Mouse (Mus musculus) heart, postnatal 36 days (tissue): Measurements from ENCODE around the gene Mslnl. TPM values are rescaled to one million over a fixed set of nuclear protein-coding genes. Genes with fewer than 3 reads are reported as not detected.
A peak's percentile ranks its signal among the peaks of the same experiment; 100 is the strongest.

Experiments used
- DNase-seq, 2 experiments: peaks; one replicate each; pipeline ENCODE4 v3.0.0; 2021 to 2022
- intact Hi-C: fragments of 180-260 bp; cut with DNase I; formaldehyde crosslinking; loops from one replicate; pipeline ENCODE4 v1.15.1; 2025
- microRNA-seq, 2 experiments: library from miRNA; unstranded; fragments of <30 nt; microRNA quantifications; one replicate each; pipeline ENCODE4 v1.2.0; 2021; ENCODE audit warnings: borderline number of aligned reads in 2 of 2
- total RNA-seq, 2 experiments: library from RNA; stranded (reverse); gene quantifications; 2 replicates each; pipeline ENCODE4 v1.2.3; 2021

Gene Mslnl
- total RNA-seq, 2 experiments from 2014 or later: not detected

DNA sequence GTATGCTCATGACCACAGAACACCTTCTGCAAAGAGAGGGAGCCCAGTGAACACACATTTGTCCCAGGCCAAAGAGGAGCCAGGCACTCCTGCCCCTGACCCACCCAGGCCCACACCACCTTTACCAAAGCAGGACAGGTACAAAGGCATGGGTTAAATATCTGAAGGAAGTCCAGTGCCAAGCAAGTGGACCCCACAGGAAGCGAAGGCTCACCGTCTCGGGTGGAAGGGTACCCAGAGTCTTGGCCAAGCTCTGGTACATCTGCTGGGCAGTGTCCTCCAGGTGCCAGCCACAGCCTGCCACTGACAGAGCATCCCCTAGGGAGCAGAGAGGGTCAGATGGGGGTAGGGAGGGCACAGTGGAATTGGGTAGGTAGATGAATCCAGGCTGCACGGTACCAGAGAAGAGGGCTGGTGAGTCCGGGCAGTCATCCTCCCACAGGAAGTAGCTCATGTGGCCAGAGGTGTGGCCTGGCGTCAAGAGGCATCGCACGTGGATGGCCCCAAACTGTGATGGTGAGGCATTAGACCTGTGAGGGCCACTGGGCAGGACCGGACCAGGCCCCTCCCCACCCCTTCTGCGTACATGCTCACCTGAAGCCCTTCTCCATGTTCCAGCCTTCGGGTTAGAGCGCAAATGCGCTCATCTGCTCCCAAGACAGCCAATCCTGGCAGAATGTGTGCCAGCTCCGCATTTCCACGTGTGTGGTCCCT lies 48.2 kb downstream of the Mslnl start:
- no peak for DNase-seq
- intact Hi-C loops: no loop called here

DNA sequence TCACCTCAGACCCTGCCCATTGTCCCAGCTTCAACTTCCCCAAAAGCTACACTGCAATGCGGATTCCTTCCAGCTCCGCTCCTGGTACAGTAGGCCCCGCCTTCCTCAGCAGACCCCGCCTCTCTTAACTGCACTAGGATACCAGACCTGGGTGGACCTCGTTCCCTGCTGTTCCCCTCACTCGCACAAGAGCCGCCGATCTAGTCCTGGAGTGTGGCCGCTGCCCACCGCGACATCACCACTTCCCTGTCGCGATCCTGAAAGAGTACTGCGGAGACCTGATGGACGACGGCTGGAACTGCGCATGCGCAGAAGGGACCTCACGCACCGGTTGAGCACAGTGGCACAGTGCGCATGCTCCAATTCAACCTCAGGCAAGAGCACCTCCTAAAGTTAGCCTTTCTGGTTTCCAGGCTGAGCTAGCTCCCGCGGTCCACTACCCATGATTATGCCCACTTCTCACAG lies 49.5 kb downstream of the Mslnl start, which contains the start of gene Haghl:
Gene Haghl, minus strand, starts transcription at position 393 of the 465 bp plus-strand sequence.
- intact Hi-C loops: no loop called here
- DNase-seq: peak; percentile 93 to 98

GRCm38 (mm10) chr17:25786280-25786679 lies 50.4 kb downstream of the Mslnl start, which contains the start of gene Ccdc78:
TSS of gene Ccdc78 (plus strand) at chr17:25786580.
- intact Hi-C loops: no loop called here

GRCm38 (mm10) chr17:25786781-25787504 lies 51.1 kb downstream of the Mslnl start:
- intact Hi-C loops: no loop called here
- DNase-seq: no peak

More at GRCm38 (mm10) chr17:25786280-25786679, 50.4 kb downstream of the Mslnl start, which contains the start of gene Ccdc78:
- DNase-seq: no peak

- intact Hi-C loops: no loop called here
- no peak for DNase-seq
Observed at GRCm38 (mm10) chr17:25791320-25791842, 55.5 kb downstream of the Mslnl start.

- DNase-seq: peak; percentile 86 to 90
- intact Hi-C loops: loop anchor here (2.0 kb wide), 1 partner anchor 17 kb away; no protein-coding TSS in a partner anchor
Observed at GRCm38 (mm10) chr17:25791843-25792527, 56.1 kb downstream of the Mslnl start.

DNA sequence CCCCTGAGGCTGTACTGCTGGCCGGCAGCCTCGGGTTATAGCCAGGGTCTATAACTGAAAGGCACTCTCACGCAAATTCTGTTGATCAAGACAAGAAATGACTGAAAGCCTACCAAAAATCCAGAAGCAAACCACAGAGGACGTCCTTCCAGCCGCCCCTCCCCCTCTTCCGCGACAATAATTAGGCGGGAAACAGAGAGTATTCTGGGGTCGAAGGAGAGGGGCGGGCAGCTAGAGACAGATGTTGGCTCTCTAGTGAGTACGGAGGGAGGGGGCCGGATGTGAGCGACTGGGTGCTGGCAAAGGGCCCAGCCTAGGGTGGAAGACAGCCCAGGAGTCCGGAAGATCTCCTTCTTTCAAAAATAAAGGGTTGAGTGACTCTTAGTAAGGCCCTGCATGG lies 56.8 kb downstream of the Mslnl start, which contains the start of gene Fam173a:
Gene Fam173a, minus strand, starts transcription at position 287 of the 400 bp plus-strand sequence.
- peak; percentile 79 to 81 for DNase-seq
- intact Hi-C loops: loop anchor here (2.0 kb wide), 1 partner anchor 18 kb away; no protein-coding TSS in a partner anchor

- no peak for DNase-seq
- intact Hi-C loops: no loop called here
Observed at GRCm38 (mm10) chr17:25794197-25794596, 58.4 kb downstream of the Mslnl start.

DNA sequence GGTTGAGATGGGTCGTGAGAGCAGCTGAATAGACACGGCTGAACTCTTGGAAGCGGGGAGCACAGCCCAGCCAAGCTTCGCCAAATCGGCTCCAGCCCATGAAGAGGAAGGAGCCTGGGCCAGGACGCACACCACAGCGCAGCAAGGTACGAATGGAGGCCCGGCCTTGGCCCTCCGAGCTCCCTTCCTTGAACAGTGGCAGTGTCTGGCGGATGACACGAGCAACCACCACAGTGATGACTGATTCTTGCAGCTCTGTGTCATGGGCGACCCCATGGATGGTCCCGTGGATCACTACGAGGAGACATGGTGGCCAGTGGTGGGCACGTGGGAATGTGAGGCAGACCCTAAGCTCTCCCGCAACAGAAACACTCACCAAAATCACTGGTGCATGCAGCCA lies 59.2 kb downstream of the Mslnl start:
- intact Hi-C loops: no loop called here
- DNase-seq: no peak

DNA sequence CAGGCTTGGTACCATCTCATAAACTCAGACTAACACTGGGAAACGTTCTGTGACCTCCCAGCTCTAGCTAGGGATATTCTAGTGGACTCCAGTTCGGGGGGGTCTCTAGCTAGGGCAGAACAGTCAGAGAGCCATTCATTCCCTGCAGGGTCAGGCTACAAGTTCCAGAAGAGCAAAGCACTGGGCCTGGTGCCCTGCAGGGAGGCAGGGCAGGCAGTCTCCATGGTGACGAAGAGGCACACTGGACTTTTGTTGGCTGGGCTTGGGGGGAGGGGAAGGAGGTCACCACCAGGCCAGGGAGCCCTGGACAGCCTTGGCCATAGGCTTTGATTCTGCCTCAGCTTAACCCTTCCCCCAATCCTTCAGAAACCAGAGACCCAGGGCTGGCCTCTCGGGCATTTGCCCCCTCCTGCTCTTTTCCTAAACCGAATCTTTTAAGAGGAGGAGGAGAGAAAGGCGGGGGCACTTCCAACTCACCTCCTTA lies 59.8 kb downstream of the Mslnl start, which contains the start of gene AC134908.4:
Gene AC134908.4, minus strand, starts transcription at position 51 of the 484 bp plus-strand sequence.
- intact Hi-C loops: loop anchor here (1.0 kb wide), 1 partner anchor 22 kb away; the partner anchor contains the start of gene Narfl
- no peak for DNase-seq

DNA sequence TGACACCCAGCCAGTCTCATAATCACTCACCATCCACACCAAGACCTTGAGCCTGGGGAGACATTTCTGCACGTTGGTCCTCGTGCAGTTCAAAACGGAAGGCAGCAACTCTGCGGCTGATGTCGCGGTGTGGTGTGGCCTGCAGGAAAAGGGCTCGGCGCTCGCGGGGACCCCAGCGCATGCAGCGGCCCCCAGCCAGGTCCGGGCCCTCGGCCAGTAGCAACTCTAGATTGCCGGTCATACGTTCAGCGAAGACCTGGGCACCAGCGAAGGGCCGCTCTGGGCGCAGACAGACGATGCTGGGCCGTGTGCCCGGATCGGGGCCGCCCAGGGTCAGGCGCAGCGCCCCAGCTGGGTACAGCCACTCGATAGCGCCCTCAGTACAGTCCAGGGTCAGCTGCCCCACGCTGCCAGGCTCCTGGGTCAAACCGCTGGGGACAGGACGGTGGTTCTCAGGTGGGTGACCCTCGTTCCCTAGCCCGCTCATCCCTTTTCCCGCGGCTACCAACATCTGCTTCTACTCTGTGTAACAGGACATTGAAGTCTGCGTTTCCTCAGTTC lies 60.4 kb downstream of the Mslnl start:
- intact Hi-C loops: loop anchor here (1.0 kb wide), 1 partner anchor 23 kb away; the partner anchor contains the start of gene Narfl
- DNase-seq: peak; percentile 46 to 53

- DNase-seq: peak; percentile 85
- intact Hi-C loops: loop anchor here (1.0 kb wide), 1 partner anchor 24 kb away; the partner anchor contains the start of gene Narfl
Observed at GRCm38 (mm10) chr17:25796951-25797369, 61.1 kb downstream of the Mslnl start, which contains the start of gene Metrn. TSS of gene Metrn (minus strand) at chr17:25797136.

Small RNA genes within 50 kb of the gene (microRNA-seq; reads per million reads assigned to microRNA genes)
- 0 reads per million in 2 experiments for gene Gm25083
- 0 to 6.1 reads per million in 2 experiments for gene Mir6966

Other genes starting within 250 kb of the Mslnl start
- gene Sstr5, start 238.8 kb upstream of the Mslnl start, total RNA-seq: not detected
- gene Sox8, start 165.4 kb upstream of the Mslnl start, total RNA-seq: under 1 TPM; 0.33 to 0.49 TPM
- gene Lmf1, start 157.0 kb upstream of the Mslnl start, total RNA-seq: 10 to 100 TPM; 27.4 to 33.8 TPM
- under 1 TPM; 0.98 to 1.00 TPM for gene Gng13, start 18.9 kb upstream of the Mslnl start, total RNA-seq
- 1 to 10 TPM; 1.0 to 2.1 TPM for gene Chtf18, start 8.6 kb upstream of the Mslnl start, total RNA-seq
- 1 to 10 TPM; 3.7 to 5.1 TPM for gene Rpusd1, start 8.4 kb upstream of the Mslnl start, total RNA-seq
- 10 to 100 TPM; 16.1 to 22.2 TPM for gene Msln, start 18.3 kb downstream of the Mslnl start, total RNA-seq
- gene Narfl, start 37.7 kb downstream of the Mslnl start, total RNA-seq: 10 to 100 TPM; 40.9 to 44.8 TPM
- gene Haghl, start 49.6 kb downstream of the Mslnl start, total RNA-seq: 10 to 100 TPM; 10.7 to 11.4 TPM
- gene Ccdc78, start 50.5 kb downstream of the Mslnl start, total RNA-seq: not detected
- gene Fam173a, start 56.9 kb downstream of the Mslnl start, total RNA-seq: 10 to 100 TPM; 39.2 to 39.7 TPM
- gene AC134908.4, start 59.6 kb downstream of the Mslnl start, total RNA-seq: under 1 TPM in 1 of 2 experiments, not detected in 1; 0.46 TPM
- gene Metrn, start 61.1 kb downstream of the Mslnl start, total RNA-seq: 10 to 100 TPM; 64.3 to 72.0 TPM
- gene Fbxl16, start 73.0 kb downstream of the Mslnl start, total RNA-seq: 1 to 10 TPM; 1.2 to 1.5 TPM
- 10 to 100 TPM; 10.5 to 11.4 TPM for gene Wdr24, start 87.6 kb downstream of the Mslnl start, total RNA-seq
- 10 to 100 TPM; 30.8 to 35.3 TPM for gene Jmjd8, start 92.8 kb downstream of the Mslnl start, total RNA-seq
- gene Stub1, start 97.4 kb downstream of the Mslnl start, total RNA-seq: 100 to 1,000 TPM; 111 to 116 TPM
- gene Rhbdl1, start 101.3 kb downstream of the Mslnl start, total RNA-seq: 1 to 10 TPM; 1.4 to 1.9 TPM
- gene Gm20683, start 105.7 kb downstream of the Mslnl start, total RNA-seq: 1 to 10 TPM; 2.2 to 3.3 TPM
- 100 to 1,000 TPM; 110 to 115 TPM for gene Rhot2, start 108.8 kb downstream of the Mslnl start, total RNA-seq
- 1 to 10 TPM; 1.7 to 2.0 TPM for gene Wdr90, start 125.5 kb downstream of the Mslnl start, total RNA-seq
- 100 to 1,000 TPM; 272 to 286 TPM for gene Mcrip2, start 132.7 kb downstream of the Mslnl start, total RNA-seq
- 10 to 100 TPM; 16.1 to 18.1 TPM for gene Mettl26, start 139.0 kb downstream of the Mslnl start, total RNA-seq
- under 1 TPM; 0.41 to 0.64 TPM for gene Wfikkn1, start 144.8 kb downstream of the Mslnl start, total RNA-seq
- 10 to 100 TPM; 18.4 to 21.2 TPM for gene Rab40c, start 183.7 kb downstream of the Mslnl start, total RNA-seq
- 10 to 100 TPM; 45.6 to 48.2 TPM for gene Pigq, start 208.9 kb downstream of the Mslnl start, total RNA-seq
- under 1 TPM in 1 of 2 experiments, not detected in 1; 0.19 TPM for gene Nhlrc4, start 208.9 kb downstream of the Mslnl start, total RNA-seq
- under 1 TPM; 0.19 to 0.33 TPM for gene A930017K11Rik, start 216.5 kb downstream of the Mslnl start, total RNA-seq
- 1 to 10 TPM; 7.2 TPM for gene Capn15, start 249.8 kb downstream of the Mslnl start, total RNA-seq